Mouse (Mus musculus) midbrain, embryonic 14.5 days (tissue): Measurements from ENCODE around the gene Gpsm2. TPM values are rescaled to one million over a fixed set of nuclear protein-coding genes. Genes with fewer than 3 reads are reported as not detected.

Experiments
- ATAC-seq: fragments of 200-750 bp; cut with Nextera tagmentation; 2 replicates; pipeline ENCODE4 v1.8.0; 2017; ENCODE audit warnings: moderate number of reproducible peaks, moderate library complexity; ENCODE audit not compliant: low FRiP score, low TSS enrichment
- DNase-seq: peaks from one replicate; pipeline ENCODE4 v3.0.0-alpha.2; 2015
- H3K27ac ChIP-seq: fragments of 300-500 bp; sonication (generic); replicated peaks from 2 replicates; pipeline ENCODE4 v1.5.1; 2014; ENCODE audit warnings: mild to moderate bottlenecking, low read depth, low read length, moderate library complexity
- H3K27me3 ChIP-seq: fragments of 300-500 bp; sonication (generic); 2 replicates; pipeline ENCODE4 v1.6.1; 2014; ENCODE audit warnings: low read length, control low read depth, mixed read lengths; ENCODE audit not compliant: control insufficient read depth, insufficient read depth
- H3K36me3 ChIP-seq: fragments of 300-500 bp; sonication (generic); 2 replicates; pipeline ENCODE4 v1.6.1; 2014; ENCODE audit warnings: low read length, control low read depth; ENCODE audit not compliant: control insufficient read depth, insufficient read depth
- H3K4me1 ChIP-seq: fragments of 300-500 bp; sonication (generic); 2 replicates; pipeline ENCODE4 v1.6.1; 2014; ENCODE audit warnings: mild to moderate bottlenecking, antibody characterized with exemption, low read length, control low read depth; ENCODE audit not compliant: control insufficient read depth, insufficient read depth
- H3K4me2 ChIP-seq: fragments of 300-500 bp; sonication (generic); 2 replicates; pipeline ENCODE4 v1.6.1; 2014; ENCODE audit warnings: mild to moderate bottlenecking, low read length, moderate library complexity
- H3K4me3 ChIP-seq: fragments of 300-500 bp; sonication (generic); replicated peaks from 2 replicates; pipeline ENCODE4 v1.5.1; 2014; ENCODE audit warnings: low read depth, low read length
- H3K9ac ChIP-seq: fragments of 300-500 bp; sonication (generic); replicated peaks from 2 replicates; pipeline ENCODE4 v1.6.1; 2014; ENCODE audit warnings: mild to moderate bottlenecking, low read length, moderate library complexity
- H3K9me3 ChIP-seq: fragments of 300-500 bp; sonication (generic); 2 replicates; pipeline ENCODE4 v1.6.1; 2016; ENCODE audit warnings: low read length, control low read depth, mixed read lengths; ENCODE audit not compliant: control insufficient read depth
- whole genome bisulfite sequencing: fragments of 180-500 bp; shearing (Covaris S2); extraction: QIAGEN DNeasy Blood & Tissue Kit; methylation state at CpG from one replicate; pipeline ENCODE4 v1.1.7; 2014; 5-methylcytosine and 5-hydroxymethylcytosine counted together
- polyA plus RNA-seq: library from polyadenylated mRNA; unstranded; fragments of >200 nt; fragmentation: Nextera tagmentation; extraction: Ambion mirVana; gene quantifications from 2 replicates; pipeline ENCODE4 v1.2.1, GENCODE M21; 2014

Gene Gpsm2
- polyA plus RNA-seq, 1 experiment from 2014 or later: 31.3 TPM

DNA sequence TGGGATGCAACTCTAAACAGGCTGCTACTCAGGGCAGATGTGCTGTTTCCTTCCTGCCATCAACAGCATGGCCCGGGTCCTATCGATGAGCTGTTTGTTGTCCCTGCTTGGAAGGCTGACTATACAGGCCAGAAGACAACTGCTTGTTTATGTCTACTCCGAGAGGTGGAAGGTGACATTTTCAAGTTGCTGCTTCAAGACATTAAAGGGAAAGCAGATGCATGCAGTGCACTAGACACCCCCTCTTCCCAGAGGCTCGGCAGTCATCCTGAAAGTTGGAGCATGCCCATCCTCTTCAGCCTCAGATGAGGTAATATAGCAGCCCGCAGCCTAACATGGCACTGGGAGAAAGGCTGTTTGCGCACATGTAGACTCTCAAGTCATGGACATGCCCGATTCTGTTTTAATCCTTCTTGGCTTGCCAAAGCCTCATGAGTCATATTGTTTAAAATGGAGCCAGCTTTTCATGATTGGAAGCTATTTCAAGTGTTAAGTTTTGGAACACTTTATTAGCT lies 40.5 kb upstream of the Gpsm2 start:
- no peak for ATAC-seq

DNA sequence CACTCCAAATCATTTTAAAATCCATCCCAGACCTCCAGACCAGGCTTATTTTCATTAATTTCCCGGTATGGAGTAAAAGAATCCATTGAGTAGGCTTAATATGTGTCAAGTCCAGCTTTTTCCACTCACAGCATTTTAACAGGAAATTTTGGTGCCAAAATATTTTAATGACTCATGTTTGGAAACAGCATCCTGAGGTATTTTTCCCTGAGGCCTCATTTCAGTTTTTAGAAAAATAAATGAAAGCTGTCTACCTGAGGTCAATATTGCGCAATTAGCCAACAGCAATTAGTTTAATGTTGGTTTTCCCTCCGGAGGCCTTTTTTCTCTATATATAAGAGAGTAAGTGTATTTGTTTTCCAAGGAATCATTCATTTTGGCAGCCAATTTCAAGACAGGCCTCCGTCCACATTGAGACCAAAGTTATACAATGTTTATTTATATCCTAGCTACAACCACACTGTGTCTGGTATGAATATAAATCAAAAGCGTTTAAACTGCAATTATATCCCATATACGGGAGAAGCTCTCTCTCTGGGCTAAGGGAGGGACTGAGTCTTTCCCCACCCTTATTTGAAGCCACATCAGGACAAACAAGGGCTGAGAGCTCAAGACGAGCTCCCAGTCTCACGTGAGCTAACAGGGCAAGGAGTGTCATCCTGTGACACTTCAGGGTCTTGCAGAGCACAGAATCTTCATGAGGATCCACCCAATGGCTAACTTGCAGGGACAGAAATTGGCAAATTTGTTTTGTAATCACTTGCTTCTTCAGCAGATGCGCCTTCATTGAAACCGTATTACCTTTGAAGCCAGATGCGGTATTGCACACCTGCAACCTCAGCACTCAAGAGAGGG lies 37.7 kb upstream of the Gpsm2 start:
- Histone ChIP-seq H3K4me2 (no peak overlapping the region), H3K4me3 (no peak overlapping the region), H3K36me3 (no peaks in the 10 kb centered on the region), H3K9me3 (no peaks in the 10 kb centered on the region), H3K27ac (no peak overlapping the region), H3K27me3 (no peaks in the 10 kb centered on the region), H3K9ac (no peak overlapping the region), H3K4me1 (no peaks in the 10 kb centered on the region)
- ATAC-seq: no peak
- WGBS: 93% methylated on average over 11 of the region's 11 CpGs
- DNase-seq: no peak

More for the DNA sequence above, 40.5 kb upstream of the Gpsm2 start:
- WGBS: 90% methylated on average over 7 of the region's 7 CpGs
- Histone ChIP-seq H3K4me2 (no peak overlapping the region), H3K36me3 (no peaks in the 10 kb centered on the region), H3K4me3 (no peak overlapping the region), H3K27me3 (no peaks in the 10 kb centered on the region), H3K9me3 (no peaks in the 10 kb centered on the region), H3K4me1 (no peaks in the 10 kb centered on the region), H3K27ac (no peak overlapping the region), H3K9ac (no peak overlapping the region)
- no peak for DNase-seq

DNA sequence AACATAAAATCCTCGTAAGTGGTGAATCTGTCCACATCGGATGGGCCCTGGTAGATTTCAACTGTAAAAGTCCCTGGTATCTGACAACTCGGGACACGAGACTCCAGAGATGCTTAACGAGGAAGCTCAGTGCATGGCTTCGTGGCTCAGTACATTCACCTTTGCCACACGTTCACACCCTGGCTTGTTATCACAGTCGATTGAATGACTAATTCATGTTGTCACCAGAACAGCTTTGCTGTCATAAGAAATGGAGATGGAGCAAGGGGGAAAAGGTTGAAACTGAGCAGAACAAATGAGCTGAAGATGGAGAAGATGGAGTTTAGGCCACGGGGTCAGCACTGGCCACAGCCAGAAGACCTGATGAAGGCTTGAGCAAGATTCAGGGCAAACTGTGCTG lies 35.5 kb upstream of the Gpsm2 start:
- DNase-seq (no peak), ATAC-seq (no peak)
- Histone ChIP-seq H3K9ac (no peak overlapping the region), H3K27me3 (no peaks in the 10 kb centered on the region), H3K9me3 (no peaks in the 10 kb centered on the region), H3K4me2 (no peak overlapping the region), H3K4me1 (no peaks in the 10 kb centered on the region), H3K36me3 (no peaks in the 10 kb centered on the region), H3K27ac (no peak overlapping the region), H3K4me3 (no peak overlapping the region)
- WGBS: 84% methylated on average over 9 of the region's 9 CpGs

DNA sequence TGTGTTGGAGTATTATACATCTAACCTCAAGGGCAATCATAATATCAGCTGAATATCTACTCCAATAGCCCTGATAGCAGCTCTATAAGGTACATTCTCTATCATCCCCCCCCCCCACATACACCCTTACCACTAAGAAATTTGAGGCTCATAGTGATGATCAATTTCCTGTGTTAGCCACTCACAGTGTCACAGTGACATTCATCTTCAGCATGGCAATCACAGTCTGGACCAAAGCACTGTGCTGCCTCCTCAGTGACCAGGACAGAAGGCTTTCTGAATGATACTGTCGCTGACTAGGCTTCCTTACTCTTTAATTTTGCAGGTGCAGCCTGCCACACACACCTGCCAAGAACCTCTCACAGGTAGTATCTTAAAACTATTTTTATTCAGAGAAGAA lies 34.0 kb upstream of the Gpsm2 start:
- ATAC-seq (no peak), DNase-seq (no peak)
- no peak overlapping the region for H3K9ac ChIP-seq
- no peaks in the 10 kb centered on the region for H3K27me3 ChIP-seq
- no peak overlapping the region for H3K4me3 ChIP-seq
- no peak overlapping the region for H3K4me2 ChIP-seq
- no peaks in the 10 kb centered on the region for H3K9me3 ChIP-seq
- H3K4me1 ChIP-seq: no peaks in the 10 kb centered on the region
- H3K36me3 ChIP-seq: no peaks in the 10 kb centered on the region
- H3K27ac ChIP-seq: no peak overlapping the region
- WGBS: 85% methylated on average over 1 of the region's 1 CpGs

DNA sequence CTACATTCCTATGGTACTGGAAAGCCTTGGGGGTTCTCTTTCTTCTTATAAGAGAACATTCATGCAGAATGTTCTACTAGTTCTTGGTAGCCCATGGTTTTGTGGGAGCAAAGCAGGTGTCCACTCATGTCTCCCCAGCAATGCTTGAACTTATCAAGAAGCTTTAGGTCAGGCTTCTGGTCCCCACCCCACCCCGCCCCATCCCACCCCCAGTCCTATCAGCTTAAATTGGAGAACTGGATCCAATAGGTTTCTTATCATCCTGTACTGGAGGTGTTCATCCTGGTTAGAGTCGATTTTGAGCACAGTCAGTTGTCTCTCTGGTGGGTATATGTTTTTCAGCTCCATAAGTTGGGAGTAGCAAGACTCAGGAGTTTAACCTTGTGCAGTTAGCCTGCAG lies 33.4 kb upstream of the Gpsm2 start:
- H3K4me1 ChIP-seq: no peaks in the 10 kb centered on the region
- no peak overlapping the region for H3K4me2 ChIP-seq
- H3K27ac ChIP-seq: no peak overlapping the region
- ATAC-seq (no peak), DNase-seq (no peak)
- H3K9me3 ChIP-seq: no peaks in the 10 kb centered on the region
- 85% methylated on average over 2 of the region's 2 CpGs for WGBS
- H3K4me3 ChIP-seq: no peak overlapping the region
- no peaks in the 10 kb centered on the region for H3K36me3 ChIP-seq
- no peaks in the 10 kb centered on the region for H3K27me3 ChIP-seq
- H3K9ac ChIP-seq: no peak overlapping the region

DNA sequence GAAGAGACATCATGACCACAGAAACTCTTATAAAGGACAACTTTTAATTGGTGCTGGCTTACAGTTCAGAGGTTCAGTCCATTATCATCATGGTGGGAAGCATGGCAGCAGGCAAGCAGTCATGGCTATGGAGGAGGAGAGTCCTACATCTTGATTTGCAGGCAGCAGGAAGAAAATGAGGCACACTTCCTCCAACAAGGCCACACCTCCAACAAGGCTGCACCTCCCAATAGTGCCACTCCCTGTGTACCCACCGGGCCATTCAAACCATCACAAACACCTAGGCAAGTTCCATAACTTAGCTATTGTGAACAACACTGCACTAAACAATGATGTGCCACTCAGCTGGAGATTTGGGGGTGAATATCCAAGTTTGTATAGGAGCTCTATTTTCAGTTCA lies 32.4 kb upstream of the Gpsm2 start:
- no peak overlapping the region for H3K9ac ChIP-seq
- no peak overlapping the region for H3K27ac ChIP-seq
- no peak for DNase-seq
- 88% methylated on average over 1 of the region's 1 CpGs for WGBS
- no peak for ATAC-seq
- H3K9me3 ChIP-seq: no peaks in the 10 kb centered on the region
- H3K36me3 ChIP-seq: no peaks in the 10 kb centered on the region
- no peaks in the 10 kb centered on the region for H3K4me1 ChIP-seq
- no peak overlapping the region for H3K4me3 ChIP-seq
- H3K27me3 ChIP-seq: no peaks in the 10 kb centered on the region
- H3K4me2 ChIP-seq: no peak overlapping the region

DNA sequence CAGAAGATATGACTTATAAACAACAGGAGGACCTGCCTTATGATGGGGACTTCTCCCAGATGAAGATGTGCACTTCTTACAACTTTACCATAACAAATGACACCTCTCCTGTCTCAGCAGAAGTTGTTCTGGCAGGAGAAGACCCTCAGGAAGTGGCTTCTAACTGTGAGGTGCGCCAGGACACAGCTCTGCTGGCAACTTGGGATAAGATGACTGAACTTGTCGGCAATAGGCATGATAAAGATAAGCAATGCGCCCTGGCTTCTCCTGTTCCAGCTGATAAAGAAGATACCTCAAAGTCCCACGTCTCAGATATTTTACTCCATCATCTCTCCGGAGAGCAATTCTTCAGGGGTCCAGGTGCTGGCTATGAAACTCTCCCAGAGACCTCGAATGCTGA lies 29.6 kb upstream of the Gpsm2 start:
- Histone ChIP-seq H3K4me3 (no peak overlapping the region), H3K9me3 (no peaks in the 10 kb centered on the region), H3K9ac (no peak overlapping the region), H3K36me3 (no peaks in the 10 kb centered on the region), H3K4me1 (no peaks in the 10 kb centered on the region), H3K27me3 (no peaks in the 10 kb centered on the region), H3K27ac (no peak overlapping the region), H3K4me2 (no peak overlapping the region)
- no peak for ATAC-seq
- 87% methylated on average over 6 of the region's 6 CpGs for WGBS
- no peak for DNase-seq

DNA sequence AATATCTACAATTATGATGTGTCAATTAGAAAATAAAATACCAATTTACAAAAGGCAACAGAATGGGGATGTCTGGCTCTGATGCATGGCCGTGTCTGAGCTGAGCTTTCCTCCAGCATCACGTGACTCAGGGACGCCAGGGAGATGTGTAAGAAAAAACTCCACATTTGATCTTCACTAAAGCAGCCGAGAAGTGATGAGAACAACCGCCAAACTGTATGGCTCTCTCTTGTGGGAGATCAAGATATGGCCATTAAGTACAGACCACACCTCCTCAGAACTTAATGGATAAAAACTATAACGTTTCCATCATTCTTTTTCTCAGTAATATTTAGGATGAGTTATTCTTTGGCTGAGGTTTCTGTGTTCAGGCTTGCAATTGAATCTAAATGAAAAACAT lies 29.0 kb upstream of the Gpsm2 start:
- H3K4me1 ChIP-seq: no peaks in the 10 kb centered on the region
- 76% methylated on average over 6 of the region's 6 CpGs for WGBS
- H3K4me3 ChIP-seq: no peak overlapping the region
- no peak overlapping the region for H3K27ac ChIP-seq
- no peak for DNase-seq
- no peaks in the 10 kb centered on the region for H3K36me3 ChIP-seq
- H3K9ac ChIP-seq: no peak overlapping the region
- H3K4me2 ChIP-seq: no peak overlapping the region
- no peaks in the 10 kb centered on the region for H3K27me3 ChIP-seq
- ATAC-seq: no peak
- no peaks in the 10 kb centered on the region for H3K9me3 ChIP-seq

DNA sequence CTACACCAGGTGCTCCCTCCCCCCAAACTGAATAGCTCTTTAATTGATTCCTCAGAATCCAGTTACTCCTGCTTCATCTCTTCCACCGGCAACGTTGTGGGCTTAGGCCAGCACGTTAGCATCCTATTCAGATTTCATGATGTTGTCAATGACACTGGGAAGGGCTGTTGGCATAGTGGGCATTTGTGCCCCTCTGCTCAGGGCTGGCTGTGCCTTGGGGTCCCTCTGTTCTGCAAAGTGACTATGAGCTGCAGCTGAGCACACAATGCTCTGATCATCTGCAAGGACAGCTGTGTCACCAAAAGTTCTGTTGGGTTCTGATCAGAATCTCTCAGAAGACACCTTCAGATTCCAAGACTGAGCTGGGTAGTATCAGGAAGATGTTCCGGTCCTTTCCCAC lies 22.0 kb upstream of the Gpsm2 start:
- no peak overlapping the region for H3K4me2 ChIP-seq
- WGBS: 74% methylated on average over 4 of the region's 4 CpGs
- no peak overlapping the region for H3K27ac ChIP-seq
- no peaks in the 10 kb centered on the region for H3K36me3 ChIP-seq
- DNase-seq (no peak), ATAC-seq (no peak)
- H3K27me3 ChIP-seq: no peaks in the 10 kb centered on the region
- no peak overlapping the region for H3K4me3 ChIP-seq
- H3K4me1 ChIP-seq: no peaks in the 10 kb centered on the region
- no peak overlapping the region for H3K9ac ChIP-seq
- H3K9me3 ChIP-seq: no peaks in the 10 kb centered on the region
